Mouse (Mus musculus) cerebellum, postnatal 4 days (tissue): ENCODE measurements at regions not wholly inside any gene's neighbourhood (a gene's known extent, or its start where the extent isn't known, plus 50 kb on each side); places are given as distances from the start of the nearest gene placed in this dataset.

ENCODE experiments used
- DNase-seq, 2 experiments: peaks; one replicate each; pipeline ENCODE4 v3.0.0; 2022; ENCODE audit warnings: low spot score in 2 of 2, mixed read lengths in 1 of 2

DNA sequence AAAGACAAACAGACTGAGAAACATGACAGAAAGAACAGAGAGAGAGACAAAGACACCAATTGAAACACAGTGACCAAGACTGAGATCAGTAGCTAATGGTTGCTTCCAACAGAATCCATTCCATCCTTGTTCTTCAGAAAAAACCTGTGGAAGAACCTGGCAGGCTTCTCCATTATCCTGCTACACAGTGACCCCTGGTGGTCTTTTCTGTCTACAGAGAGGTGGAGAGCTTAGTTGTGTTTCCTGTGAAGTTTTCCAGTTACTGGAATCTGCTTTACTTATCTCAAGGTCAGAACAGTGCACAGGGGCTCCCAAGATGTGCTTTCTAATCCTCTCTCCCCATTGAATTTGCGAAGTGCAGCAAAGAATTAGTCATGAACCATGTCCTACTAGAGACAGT lies 339.1 kb upstream of the Msl3l2 start:
- peak in 1 of 2 experiments; percentile 37 for DNase-seq

DNA sequence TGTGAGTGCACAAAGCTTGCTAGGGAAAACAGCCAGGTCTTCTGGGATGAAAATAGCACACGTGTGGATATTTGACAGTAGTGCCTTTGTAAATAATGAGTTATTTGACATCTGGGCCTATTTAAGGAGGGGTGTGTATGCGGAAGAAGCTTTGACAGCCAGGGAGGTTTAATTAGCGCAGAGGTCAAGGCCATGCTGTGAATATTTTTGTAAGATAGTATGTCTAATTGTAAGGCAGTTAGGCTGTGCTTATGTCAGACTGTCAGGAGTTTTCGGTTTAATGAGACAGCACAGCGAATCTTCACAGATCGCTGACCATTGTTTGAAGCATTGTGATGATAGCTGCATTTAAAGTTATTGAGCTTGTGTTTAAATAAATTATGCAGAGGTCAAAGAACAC lies 337.1 kb upstream of the Msl3l2 start:
- no peak for DNase-seq

DNA sequence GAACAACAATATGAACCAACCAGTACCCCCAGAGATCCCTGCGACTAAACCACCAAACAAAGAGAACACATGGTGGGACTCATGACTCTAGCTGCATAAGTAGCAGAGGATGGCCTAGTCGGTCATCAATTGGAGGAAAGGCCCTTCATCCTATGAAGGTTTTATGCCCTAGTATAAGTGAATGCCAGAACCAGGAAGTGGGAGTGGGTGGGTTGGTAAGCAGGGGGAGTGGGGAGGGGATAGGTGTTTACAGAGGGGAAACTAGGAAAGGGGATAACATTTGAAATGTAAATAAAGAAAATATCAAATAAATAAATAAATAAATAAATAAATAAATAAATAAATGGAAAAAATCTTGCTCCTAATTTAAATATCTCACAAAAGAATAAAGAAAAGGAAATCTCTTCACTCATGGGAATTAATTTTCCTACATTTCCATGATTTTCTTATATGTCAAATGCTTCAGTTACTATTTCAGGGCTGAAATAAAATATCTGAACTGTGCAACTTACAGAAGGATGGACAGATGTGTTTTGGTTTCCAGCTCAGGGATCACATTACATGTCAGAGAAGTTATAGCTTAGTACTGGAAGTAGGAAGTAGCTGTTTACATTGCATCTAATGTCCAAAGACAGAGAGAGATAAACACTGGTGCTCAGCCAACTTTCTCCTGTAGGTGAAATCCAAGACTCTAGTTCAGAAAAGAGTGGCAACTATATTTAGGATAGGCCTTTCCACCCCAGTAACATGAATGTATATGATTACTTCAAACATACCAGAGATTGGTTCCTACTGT lies 323.8 kb upstream of the Msl3l2 start:
- DNase-seq = no peak

DNA sequence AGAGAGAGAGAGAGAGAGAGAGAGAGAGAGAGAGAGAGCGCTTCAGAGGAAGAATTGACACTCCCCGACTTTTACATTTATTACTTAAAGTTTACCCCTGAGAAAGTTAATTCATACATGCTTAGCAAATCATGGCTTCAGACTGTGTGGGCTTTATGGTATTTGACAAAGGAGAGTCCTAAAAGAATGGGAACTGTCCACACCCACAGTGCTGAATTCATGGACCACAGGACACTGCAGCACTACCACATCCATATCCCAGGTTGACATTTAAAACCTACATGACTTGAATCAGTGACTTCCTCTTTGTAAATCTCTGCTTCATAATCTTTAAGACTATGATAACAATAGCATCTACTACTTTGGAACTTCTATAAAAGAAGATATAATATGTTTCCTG lies 292.8 kb upstream of the Msl3l2 start:
- DNase-seq = no peak

DNA sequence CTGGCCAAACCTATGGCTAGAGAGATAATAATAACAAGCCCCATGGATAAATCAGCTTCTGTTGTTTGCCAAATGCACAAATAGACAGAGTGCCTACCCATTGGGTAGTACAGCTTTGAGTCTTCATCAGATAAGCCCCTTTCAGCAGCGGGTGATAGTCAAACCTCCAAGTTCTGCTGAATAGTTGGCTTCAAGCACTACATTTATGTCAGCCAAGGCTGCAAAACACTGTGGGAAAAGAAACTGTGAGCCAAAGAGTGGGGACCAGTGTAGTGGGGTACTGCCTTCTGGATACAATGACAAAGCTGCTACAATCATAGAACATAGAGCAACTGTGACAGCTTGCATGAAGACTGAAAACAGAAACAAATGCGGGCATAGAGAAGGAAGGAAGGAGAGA lies 255.4 kb upstream of the Msl3l2 start:
- no peak for DNase-seq

DNA sequence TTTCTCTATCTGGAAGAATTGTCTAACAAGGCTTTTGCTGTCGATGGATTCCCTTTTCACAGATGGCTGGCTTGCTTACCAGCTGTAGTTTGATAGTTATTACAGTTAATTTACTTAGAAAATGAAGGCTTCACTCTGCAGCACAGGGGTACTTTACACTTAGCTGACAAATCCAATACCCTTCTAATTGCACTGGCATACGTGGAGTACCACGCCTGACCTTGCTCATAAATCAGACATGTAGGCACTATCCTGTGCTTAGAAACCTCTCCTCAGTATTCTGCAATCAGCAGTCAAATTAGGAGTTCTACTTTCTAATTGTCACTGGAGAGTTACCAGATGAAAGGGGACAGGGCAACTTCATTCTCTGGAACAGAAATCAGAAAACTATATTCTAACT lies 214.1 kb upstream of the Msl3l2 start:
- no peak for DNase-seq

DNA sequence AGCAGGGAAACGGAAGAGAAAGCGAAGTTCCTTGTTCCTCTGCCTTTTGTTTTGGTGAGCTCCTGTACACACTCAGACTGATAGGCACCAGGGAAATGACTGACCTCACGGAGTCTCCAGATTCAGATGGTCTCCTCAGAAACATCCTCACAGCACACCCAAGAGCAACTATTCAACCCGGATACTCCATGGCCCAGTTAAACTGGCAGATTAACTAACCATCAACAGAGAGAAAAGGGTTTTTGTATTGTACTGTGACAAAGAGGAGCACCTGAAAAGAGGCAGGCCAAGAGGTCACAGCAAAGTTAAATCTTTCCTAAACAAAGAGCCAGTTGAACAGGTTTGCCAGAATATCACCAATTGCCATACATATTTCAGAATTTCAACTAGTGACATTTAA lies 177.6 kb upstream of the Msl3l2 start:
- DNase-seq = no peak

DNA sequence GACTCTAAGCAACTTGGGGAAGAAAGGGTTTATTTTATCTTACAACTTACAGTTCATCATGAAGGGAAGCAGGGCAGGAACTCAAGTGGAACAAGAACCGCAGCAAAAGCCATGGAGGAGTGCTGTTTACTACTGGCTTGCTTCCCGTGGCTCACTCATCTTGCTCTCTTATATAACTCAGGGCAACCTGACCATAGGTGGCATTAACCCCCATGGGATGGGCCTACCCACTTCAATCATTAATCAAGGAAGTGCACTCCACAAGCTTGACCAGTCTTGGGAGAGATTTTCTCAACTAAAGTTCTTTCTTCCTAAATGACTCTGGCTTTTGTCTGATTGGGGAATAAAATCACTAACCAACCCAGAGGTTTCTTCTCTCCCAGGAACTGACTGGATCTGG lies 172.7 kb upstream of the Msl3l2 start:
- no peak for DNase-seq

DNA sequence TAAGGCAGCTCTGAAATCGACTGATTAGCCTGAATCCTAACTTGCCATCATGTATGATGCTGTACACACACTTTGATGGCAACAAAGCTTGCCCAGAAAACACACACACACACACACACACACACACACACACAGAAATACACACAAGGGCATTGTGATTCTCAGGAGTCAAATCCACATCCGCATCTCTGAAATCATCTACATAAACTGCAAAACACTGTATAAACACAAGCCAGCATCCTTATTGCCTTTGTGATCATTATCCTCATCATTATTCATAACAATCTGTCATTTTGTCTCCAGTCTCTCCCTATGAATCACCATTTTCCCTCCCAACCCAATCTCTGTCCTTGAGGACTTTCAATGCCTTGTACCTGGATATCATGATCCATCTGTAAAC lies 171.3 kb upstream of the Msl3l2 start:
- no peak for DNase-seq

DNA sequence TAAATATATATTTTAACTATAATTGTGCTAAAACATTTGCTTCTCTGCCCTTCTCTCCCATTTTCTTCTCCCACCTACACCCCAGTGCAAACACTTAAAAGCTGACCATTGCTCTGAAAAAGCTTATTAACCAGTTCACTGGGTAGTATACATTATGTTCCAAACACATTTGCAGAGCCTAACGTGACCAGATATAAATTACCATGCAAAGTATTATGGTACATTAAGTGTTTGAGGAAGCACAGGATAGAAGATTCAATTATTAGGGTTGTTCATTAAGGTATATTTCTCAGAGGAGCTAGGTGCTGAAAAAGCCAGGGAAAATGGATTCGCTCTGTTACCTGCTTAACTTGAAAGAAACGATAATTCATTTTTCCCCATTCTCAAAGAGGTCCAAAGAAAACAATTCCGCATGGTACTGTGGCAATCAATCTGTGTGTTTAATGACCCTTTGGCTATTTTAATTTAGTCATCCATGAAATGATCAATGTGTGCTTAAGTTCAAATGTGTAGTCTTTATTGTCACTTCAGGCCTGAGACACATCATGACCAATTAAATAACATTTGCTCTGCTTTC lies 144.0 kb upstream of the Msl3l2 start:
- no peak for DNase-seq
